Mouse (Mus musculus): ENCODE measurements at regions not wholly inside any gene's neighbourhood (a gene's known extent, or its start where the extent isn't known, plus 50 kb on each side); places are given as distances from the start of the nearest gene placed in this dataset.

GRCm38 (mm10) chr15:10789371-10789770, 74.9 kb upstream of the Rai14 start:
- TF ChIP-seq CTCF (IDR thresholded peaks at IDR 0.05; ENCODE audit: borderline replicate concordance, insufficient read depth, low read length): no peak
- TF ChIP-seq POLR2A (IDR thresholded peaks at IDR 0.05; ENCODE audit: low read depth, low read length): no peak

All from embryonic fibroblast, embryonic 13.5 days (primary cell).